Comparison of ENCODE assay signal across 25 mouse cellular contexts in genomic region chr2:158137771-158138170, GRCm38 (mm10). TPM values are rescaled to one million over a fixed set of nuclear protein-coding genes. Genes with fewer than 3 reads are reported as not detected.
A peak's percentile ranks its signal among the peaks of the same experiment; 100 is the strongest.
DNase-seq lines count a peak whose midpoint lies in the region; TF ChIP-seq lines count a peak whose summit lies in the region.
"Had no signal": no experiment of that assay in that cellular context is flagged by ENCODE, and none has a peak within 500 bp of the region (broad histone marks: within the 10 kb centered on the region; RNA-seq: fewer than 3 reads in every experiment).

No protein-coding gene starts in this region.

- no peak overlapping the region for H3K4me3 ChIP-seq in heart, adult 2 months
- H3K4me3 ChIP-seq in liver, adult 2 months (ENCODE audit: insufficient read depth, low read depth, low read length) = no peak overlapping the region
- H3K4me3 ChIP-seq: embryonic facial prominence, embryonic 12.5 days; kidney, embryonic 15.5 days; layer of hippocampus, adult 2 months; limb, embryonic 10.5 days; limb, embryonic 15.5 days had no signal

- no peaks in the 10 kb centered on the region for H3K79me2 ChIP-seq in heart, adult 2 months (replicated peaks; ENCODE audit: control insufficient read depth, insufficient read depth, low read length)
- no peaks in the 10 kb centered on the region for H3K79me2 ChIP-seq in liver, adult 2 months (ENCODE audit: control insufficient read depth, insufficient read depth, low read length)

- intact Hi-C loops in heart, adult 2 months (cut with DNase I) = no loop called here
- intact Hi-C loops in heart, postnatal 36 days (cut with DNase I) = no loop called here

- 51% methylated on average over 12 of the region's 12 CpGs for WGBS in heart, adult 2 months
- 81% methylated on average over 12 of the region's 12 CpGs for WGBS in liver, adult 2 months

- peak overlapping the region; percentile 90 for H3K27ac ChIP-seq in heart, adult 2 months
- H3K27ac ChIP-seq in liver, adult 2 months (replicated peaks; ENCODE audit: insufficient read depth, low read depth, low read length) = peak overlapping the region; percentile 18; the same call in 1 of the 2 replicates
- H3K27ac ChIP-seq: embryonic facial prominence, embryonic 12.5 days; hindbrain, embryonic 14.5 days; kidney, embryonic 15.5 days; layer of hippocampus, adult 2 months; limb, embryonic 10.5 days; limb, embryonic 15.5 days had no signal

- peaks cover 48% of the 10 kb centered on the region for H3K36me3 ChIP-seq in heart, adult 2 months (ENCODE audit: control insufficient read depth, insufficient read depth, low read length)
- H3K36me3 ChIP-seq in liver, adult 2 months (ENCODE audit: control insufficient read depth, insufficient read depth, low read length) = peaks cover 7% of the 10 kb centered on the region; the same call in 1 of the 2 replicates
- H3K36me3 ChIP-seq: embryonic facial prominence, embryonic 12.5 days; limb, embryonic 10.5 days; limb, embryonic 15.5 days had no signal

- peaks cover 46% of the 10 kb centered on the region for H3K4me1 ChIP-seq in heart, adult 2 months (ENCODE audit: control insufficient read depth, insufficient read depth, low read length)
- H3K4me1 ChIP-seq in liver, adult 2 months (ENCODE audit: control insufficient read depth, insufficient read depth, low read length) = peaks cover 31% of the 10 kb centered on the region

- no peak for TF ChIP-seq CTCF in heart, adult 2 months (IDR thresholded peaks at IDR 0.05)
- TF ChIP-seq CTCF in liver, adult 2 months (IDR thresholded peaks at IDR 0.05; ENCODE audit: low read depth, low read length) = no peak

- DNase-seq in heart, adult 2 months = no peak
- no peak for DNase-seq in heart, postnatal 36 days
- DNase-seq in liver, adult 2 months (ENCODE audit: extremely low read depth, low read depth, low spot score) = no peak
- DNase-seq in liver = no peak
- DNase-seq in MN1 (ENCODE audit: low spot score) = peak; percentile 37
- peak; percentile 48 for DNase-seq in skeletal muscle tissue, adult 2 months (ENCODE audit: low read depth, low spot score)
- DNase-seq in frontal cortex, postnatal 14 days (ENCODE audit: low spot score in 2 of 2) = no peak
- DNase-seq: adrenal gland, postnatal 25 days; cerebellum, adult 8-10 months; cerebellum, postnatal 25 days; gastrocnemius, postnatal 10 days; kidney, adult 11 months; layer of hippocampus, postnatal 36 days; liver, postnatal 0 days; lung, postnatal 36 days; right cerebral cortex, postnatal 25 days; spleen, adult 18-20 months; thymus, adult 18-20 months; thymus, postnatal 25 days had no signal

- no peak for TF ChIP-seq POLR2A in heart, adult 2 months (IDR thresholded peaks at IDR 0.05; ENCODE audit: insufficient read depth, low read depth, low read length)
- TF ChIP-seq POLR2A in liver, adult 2 months (IDR thresholded peaks at IDR 0.05; ENCODE audit: extremely low read depth, insufficient read depth, low read length) = no peak

- no peak for TF ChIP-seq EP300 in heart, adult 2 months (IDR thresholded peaks at IDR 0.05; ENCODE audit: insufficient read depth, low read depth, low read length)

- H3K9ac ChIP-seq in heart, adult 2 months (ENCODE audit: low read depth, low read length) = no peak overlapping the region
- no peak overlapping the region for H3K9ac ChIP-seq in liver, adult 2 months (ENCODE audit: low read depth, low read length)
- H3K9ac ChIP-seq: embryonic facial prominence, embryonic 12.5 days; hindbrain, embryonic 14.5 days; kidney, embryonic 15.5 days; limb, embryonic 15.5 days; liver, postnatal 0 days had no signal

- H3K27me3 ChIP-seq in heart, adult 2 months (ENCODE audit: control insufficient read depth, insufficient read depth, low read length) = no peaks in the 10 kb centered on the region
- H3K27me3 ChIP-seq in liver, adult 2 months (ENCODE audit: control insufficient read depth, insufficient read depth, low read length) = no peaks in the 10 kb centered on the region
- H3K27me3 ChIP-seq: embryonic facial prominence, embryonic 12.5 days; kidney, embryonic 15.5 days; limb, embryonic 15.5 days had no signal

RNA-seq across cellular contexts. Expression of gene Tgm2, which starts 8.5 kb away (rescaled TPM):
- total RNA-seq in heart, adult 2 months (2021) = 100 to 1,000 TPM; 270 to 286 TPM
- 155 and 205 TPM in 2 replicates for polyA plus RNA-seq in heart, adult 2 months (2012; rRNA removed)
- 100 to 1,000 TPM; 237 to 310 TPM for total RNA-seq in heart, postnatal 36 days (2021)
- 68.3 and 101 TPM in 2 replicates for total RNA-seq in liver, adult 2 months (2014; rRNA removed)
- 91.7 and 93.5 TPM in 2 replicates for polyA plus RNA-seq in liver, adult 2 months (2012; rRNA removed)

Comparison
In these comparisons a context has a peak if more than half of its experiments do, and no peak if none do; other contexts are left out.
1. DNase-seq: peak in MN1 (single experiment) and skeletal muscle tissue, adult 2 months (single experiment); none in heart, adult 2 months (0 of 2), heart, postnatal 36 days (0 of 2), liver, adult 2 months (single experiment), liver (single experiment) and frontal cortex, postnatal 14 days (0 of 2).